Mouse (Mus musculus) midbrain, postnatal 0 days (tissue): ENCODE measurements around the gene Fbxw20. TPM values are rescaled to one million over a fixed set of nuclear protein-coding genes. Genes with fewer than 3 reads are reported as not detected.

Experiments
- ATAC-seq: fragments of 200-750 bp; cut with Nextera tagmentation; 2 replicates; pipeline ENCODE4 v1.8.0; 2017; ENCODE audit warnings: moderate number of reproducible peaks, mild to moderate bottlenecking, moderate TSS enrichment, moderate library complexity; ENCODE audit not compliant: low FRiP score
- DNase-seq: peaks from one replicate; pipeline ENCODE4 v3.0.0-alpha.2; 2015; ENCODE audit warnings: low spot score
- H3K27ac ChIP-seq: fragments of 300-500 bp; sonication (generic); 2 replicates; pipeline ENCODE4 v1.5.1; 2014; ENCODE audit warnings: low read depth, mild to moderate bottlenecking, low read length, mixed read lengths
- H3K27me3 ChIP-seq: fragments of 300-500 bp; sonication (generic); 2 replicates; pipeline ENCODE4 v1.6.1; 2014; ENCODE audit warnings: low read length, control low read depth, mixed read lengths; ENCODE audit not compliant: insufficient read depth
- H3K36me3 ChIP-seq: fragments of 300-500 bp; sonication (generic); 2 replicates; pipeline ENCODE4 v1.6.1; 2014; ENCODE audit warnings: low read length, control low read depth, mixed read lengths; ENCODE audit not compliant: insufficient read depth
- H3K4me1 ChIP-seq: fragments of 300-500 bp; sonication (generic); 2 replicates; pipeline ENCODE4 v1.6.1; 2014; ENCODE audit warnings: mild to moderate bottlenecking, control low read depth, antibody characterized with exemption, low read length, mixed read lengths; ENCODE audit not compliant: insufficient read depth
- H3K4me2 ChIP-seq: fragments of 300-500 bp; sonication (generic); 2 replicates; pipeline ENCODE4 v1.6.1; 2014; ENCODE audit warnings: low read depth, mild to moderate bottlenecking, low read length, mixed read lengths; ENCODE audit not compliant: poor library complexity, severe bottlenecking
- H3K4me3 ChIP-seq: fragments of 300-500 bp; sonication (generic); 2 replicates; pipeline ENCODE4 v1.5.1; 2014; ENCODE audit warnings: low read depth, mild to moderate bottlenecking, low read length, moderate library complexity
- H3K9ac ChIP-seq: fragments of 300-500 bp; sonication (generic); replicated peaks from 2 replicates; pipeline ENCODE4 v1.6.1; 2014; ENCODE audit warnings: mild to moderate bottlenecking, low read length, moderate library complexity, mixed read lengths; ENCODE audit not compliant: poor library complexity, severe bottlenecking
- H3K9me3 ChIP-seq: fragments of 300-500 bp; sonication (generic); 2 replicates; pipeline ENCODE4 v1.6.1; 2016; ENCODE audit warnings: low read length, control low read depth
- CTCF ChIP-seq: IDR thresholded peaks from 2 replicates; pipeline ENCODE4 v1.5.1; 2016; ENCODE audit warnings: antibody characterized with exemption, mild to moderate bottlenecking
- WGBS: fragments of 180-500 bp; shearing (Covaris S2); extraction: QIAGEN DNeasy Blood & Tissue Kit; methylation state at CpG from one replicate; pipeline ENCODE4 v1.1.7; 2014; 5-methylcytosine and 5-hydroxymethylcytosine counted together
- polyA plus RNA-seq: library from polyadenylated mRNA; unstranded; fragments of >200 nt; fragmentation: Nextera tagmentation; extraction: Ambion mirVana; gene quantifications from 2 replicates; pipeline ENCODE4 v1.2.1, GENCODE M21; 2015
- total RNA-seq: library from RNA; depleted of rRNA; stranded (reverse); fragments of >200 nt; gene quantifications from 2 replicates; pipeline ENCODE4 v1.2.3, GENCODE M21; 2014; rRNA removed

Gene Fbxw20
- total and polyA plus RNA-seq, 2 experiments from 2014 or later = not detected

- no peak for DNase-seq
- TF ChIP-seq CTCF = no peak
Observed at GRCm38 (mm10) chr9:109177208-109177607, 57.3 kb downstream of the Fbxw20 start.

GRCm38 (mm10) chr9:109176301-109176700 lies 58.3 kb downstream of the Fbxw20 start:
- Histone ChIP-seq H3K9me3 (no peaks in the 10 kb centered on the region), H3K27ac (no peak overlapping the region), H3K4me2 (no peak overlapping the region), H3K36me3 (no peaks in the 10 kb centered on the region), H3K9ac (no peak overlapping the region), H3K4me1 (no peaks in the 10 kb centered on the region), H3K4me3 (no peak overlapping the region), H3K27me3 (no peaks in the 10 kb centered on the region)
- DNase-seq (no peak), ATAC-seq (no peak)
- 85% methylated on average over 1 of the region's 1 CpGs for WGBS
- TF ChIP-seq CTCF = no peak

More at GRCm38 (mm10) chr9:109177208-109177607, 57.3 kb downstream of the Fbxw20 start:
- Histone ChIP-seq H3K36me3 (no peaks in the 10 kb centered on the region), H3K4me2 (no peak overlapping the region), H3K9me3 (no peaks in the 10 kb centered on the region), H3K4me3 (no peak overlapping the region), H3K27ac (no peak overlapping the region), H3K27me3 (no peaks in the 10 kb centered on the region), H3K9ac (no peak overlapping the region), H3K4me1 (no peaks in the 10 kb centered on the region)
- 89% methylated on average over 1 of the region's 1 CpGs for WGBS
- no peak for ATAC-seq

Other genes with a start within 250 kb of the Fbxw20 start
- gene Ucn2, start 248.7 kb downstream of the Fbxw20 start, total RNA-seq = not detected in 2 replicates
- gene Ucn2, start 248.7 kb downstream of the Fbxw20 start, polyA plus RNA-seq = not detected in 2 replicates
- 46.1 and 51.7 TPM in 2 replicates for gene Pfkfb4, start 243.0 kb downstream of the Fbxw20 start, total RNA-seq
- 24.1 and 28.6 TPM in 2 replicates for gene Pfkfb4, start 243.0 kb downstream of the Fbxw20 start, polyA plus RNA-seq
- gene Shisa5, start 196.2 kb downstream of the Fbxw20 start, total RNA-seq = 79.7 and 80.6 TPM in 2 replicates
- 75.0 and 89.3 TPM in 2 replicates for gene Shisa5, start 196.2 kb downstream of the Fbxw20 start, polyA plus RNA-seq
- gene Trex1, start 175.0 kb downstream of the Fbxw20 start, total RNA-seq = 22.5 and 28.1 TPM in 2 replicates
- 14.8 and 18.6 TPM in 2 replicates for gene Trex1, start 175.0 kb downstream of the Fbxw20 start, polyA plus RNA-seq
- 34.7 and 35.1 TPM in 2 replicates for gene Atrip, start 160.6 kb downstream of the Fbxw20 start, total RNA-seq
- gene Atrip, start 160.6 kb downstream of the Fbxw20 start, polyA plus RNA-seq = 32.9 and 34.7 TPM in 2 replicates
- 6.9 and 7.4 TPM in 2 replicates for gene Ccdc51, start 152.3 kb downstream of the Fbxw20 start, total RNA-seq
- gene Ccdc51, start 152.3 kb downstream of the Fbxw20 start, polyA plus RNA-seq = 4.8 and 7.1 TPM in 2 replicates
- gene Tma7, start 152.2 kb downstream of the Fbxw20 start, total RNA-seq = 129 and 162 TPM in 2 replicates
- gene Tma7, start 152.2 kb downstream of the Fbxw20 start, polyA plus RNA-seq = 766 and 825 TPM in 2 replicates
- 64.8 and 73.2 TPM in 2 replicates for gene Plxnb1, start 139.4 kb downstream of the Fbxw20 start, total RNA-seq
- gene Plxnb1, start 139.4 kb downstream of the Fbxw20 start, polyA plus RNA-seq = 10.2 and 11.1 TPM in 2 replicates
- not detected in 2 replicates for gene Fbxw21, start 72.7 kb downstream of the Fbxw20 start, total RNA-seq
- not detected in 2 replicates for gene Fbxw21, start 72.7 kb downstream of the Fbxw20 start, polyA plus RNA-seq
- gene Fbxw13, start 38.8 kb downstream of the Fbxw20 start, total RNA-seq = not detected in 2 replicates
- gene Fbxw13, start 38.8 kb downstream of the Fbxw20 start, polyA plus RNA-seq = 0.16 TPM in 1 of 2 replicates, not detected in the other
- not detected in 2 replicates for gene Fbxw14, start 52.9 kb upstream of the Fbxw20 start, total RNA-seq
- gene Fbxw14, start 52.9 kb upstream of the Fbxw20 start, polyA plus RNA-seq = not detected in 2 replicates
- gene Fbxw28, start 104.9 kb upstream of the Fbxw20 start, total RNA-seq = not detected in 2 replicates
- not detected in 2 replicates for gene Fbxw28, start 104.9 kb upstream of the Fbxw20 start, polyA plus RNA-seq
- not detected in 2 replicates for gene Fbxw22, start 169.5 kb upstream of the Fbxw20 start, total RNA-seq
- gene Fbxw22, start 169.5 kb upstream of the Fbxw20 start, polyA plus RNA-seq = not detected in 2 replicates
- gene Fbxw16, start 214.4 kb upstream of the Fbxw20 start, total RNA-seq = not detected in 2 replicates
- gene Fbxw16, start 214.4 kb upstream of the Fbxw20 start, polyA plus RNA-seq = not detected in 2 replicates